Mouse (Mus musculus) cerebellum, adult 2 months (tissue): ENCODE measurements around the gene Tmem178b. TPM values are rescaled to one million over a fixed set of nuclear protein-coding genes. Genes with fewer than 3 reads are reported as not detected.

Experiments
- DNase-seq, 2 experiments: peaks; one replicate each; pipeline ENCODE4 v3.0.0; 2021
- H3K27ac ChIP-seq: fragments of 200-500 bp; 2 replicates; pipeline ENCODE4 v1.5.1; 2012; ENCODE audit warnings: low read length, control low read depth, inconsistent platforms; ENCODE audit not compliant: insufficient read depth
- H3K27me3 ChIP-seq: fragments of 200-500 bp; 2 replicates; pipeline ENCODE4 v1.6.1; 2012; ENCODE audit warnings: inconsistent platforms, mild to moderate bottlenecking, low read length, moderate library complexity; ENCODE audit not compliant: control insufficient read depth, insufficient read depth
- H3K4me1 ChIP-seq: fragments of 200-500 bp; 2 replicates; pipeline ENCODE4 v1.6.1; 2011; ENCODE audit warnings: low read length; ENCODE audit not compliant: control insufficient read depth, insufficient read depth
- H3K4me3 ChIP-seq: fragments of 200-500 bp; replicated peaks from 2 replicates; pipeline ENCODE3; 2011; ENCODE audit warnings: mild to moderate bottlenecking, low read depth, low read length, control low read depth; ENCODE audit not compliant: insufficient read depth
- CTCF ChIP-seq: fragments of 200-500 bp; IDR thresholded peaks from 2 replicates; pipeline ENCODE4 v1.5.1; 2011; ENCODE audit warnings: low read depth, mild to moderate bottlenecking, control low read depth, low read length, moderate library complexity, borderline replicate concordance; ENCODE audit not compliant: insufficient read depth
- POLR2A ChIP-seq: fragments of 200-500 bp; IDR thresholded peaks from 2 replicates; pipeline ENCODE4 v1.6.1; 2011; ENCODE audit warnings: low read length, control low read depth, borderline replicate concordance; ENCODE audit not compliant: insufficient read depth
- WGBS: fragments of 180-500 bp; shearing (Covaris S2); methylation state at CpG from one replicate; pipeline ENCODE4 v1.1.7; 2018; 5-methylcytosine and 5-hydroxymethylcytosine counted together
- polyA plus RNA-seq: library from polyadenylated mRNA; depleted of rRNA; stranded (reverse); fragments of >200 nt; gene quantifications from 2 replicates; pipeline ENCODE4 v1.2.3, GENCODE M21; 2012

Tmem178b gene
- polyA plus RNA-seq, 1 experiment, result 72.3 TPM

DNA sequence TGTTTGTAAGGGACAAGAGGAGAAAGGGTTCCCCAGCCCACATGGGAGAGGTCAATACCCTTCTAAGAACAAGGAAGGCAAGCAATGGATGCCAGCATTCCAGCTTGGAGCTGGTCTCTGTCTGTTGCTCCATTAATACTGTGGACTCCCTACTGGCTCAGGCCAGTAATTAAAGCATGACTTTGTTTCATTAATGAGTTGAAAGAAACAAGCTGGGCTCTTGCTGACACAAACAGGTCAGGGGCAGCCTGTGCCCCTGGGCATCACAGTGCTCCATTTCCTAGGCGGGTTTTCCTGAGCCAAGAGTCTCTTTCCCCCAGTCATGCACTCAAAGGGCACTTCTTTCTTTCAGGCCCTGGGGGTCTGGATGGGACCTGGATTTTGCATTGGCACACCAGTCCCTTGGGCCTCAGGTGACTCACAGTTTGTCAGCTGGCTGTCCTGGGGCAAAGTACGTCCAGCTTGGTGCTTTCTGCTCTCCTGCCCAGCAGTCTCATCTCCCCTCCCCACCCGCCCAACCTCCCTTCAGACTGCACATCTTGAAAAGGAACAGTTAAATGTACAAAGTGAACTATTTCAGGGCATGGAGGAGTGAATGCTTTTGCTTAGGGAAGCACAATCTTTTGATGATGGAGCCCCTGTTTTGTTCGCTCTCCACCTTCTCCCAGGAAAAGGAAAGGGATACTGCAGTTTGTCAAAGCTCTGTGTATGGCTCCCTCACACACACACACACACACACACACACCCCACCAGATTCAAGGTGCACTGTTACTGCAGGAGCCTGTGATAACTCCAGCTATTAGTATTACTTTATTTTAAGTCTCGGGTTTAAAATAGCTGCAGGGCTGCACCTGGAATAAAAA lies 188.5 kb downstream of the Tmem178b start:
- Histone ChIP-seq H3K4me1 (0 out of 2 replicates have a peak, but pooled peaks cover 2% of the 10 kb centered on the region), H3K4me3 (no peak overlapping the region), H3K27ac (no peak overlapping the region), H3K27me3 (no peaks in the 10 kb centered on the region)
- WGBS, result 82% methylated on average over 5 of the region's 5 CpGs
- TF ChIP-seq CTCF, result no peak
- no peak for TF ChIP-seq POLR2A
- DNase-seq, result peak in 1 of 2 experiments; percentile 37

DNA sequence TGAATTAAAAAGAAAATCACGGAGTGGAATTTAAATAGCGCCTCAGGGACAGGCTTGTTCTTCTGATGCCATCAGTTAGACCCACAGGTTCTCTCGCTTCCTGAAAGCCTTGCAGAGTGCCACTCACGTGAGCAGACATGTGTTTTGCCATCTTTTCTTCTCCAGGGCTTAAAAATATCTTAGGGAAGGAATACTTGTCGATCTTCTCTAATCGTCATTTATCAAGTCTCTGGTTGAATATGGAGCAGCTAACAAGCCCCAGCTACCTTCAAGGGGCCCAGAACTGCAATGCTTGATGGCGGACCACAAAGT lies 189.1 kb downstream of the Tmem178b start:
- no peak for DNase-seq
- 0 out of 2 replicates have a peak, but pooled peaks cover 5% of the 10 kb centered on the region for H3K4me1 ChIP-seq
- H3K27me3 ChIP-seq, result no peaks in the 10 kb centered on the region
- TF ChIP-seq POLR2A, result no peak
- no peak overlapping the region for H3K27ac ChIP-seq
- no peak overlapping the region for H3K4me3 ChIP-seq
- 95% methylated on average over 7 of the region's 7 CpGs for WGBS

DNA sequence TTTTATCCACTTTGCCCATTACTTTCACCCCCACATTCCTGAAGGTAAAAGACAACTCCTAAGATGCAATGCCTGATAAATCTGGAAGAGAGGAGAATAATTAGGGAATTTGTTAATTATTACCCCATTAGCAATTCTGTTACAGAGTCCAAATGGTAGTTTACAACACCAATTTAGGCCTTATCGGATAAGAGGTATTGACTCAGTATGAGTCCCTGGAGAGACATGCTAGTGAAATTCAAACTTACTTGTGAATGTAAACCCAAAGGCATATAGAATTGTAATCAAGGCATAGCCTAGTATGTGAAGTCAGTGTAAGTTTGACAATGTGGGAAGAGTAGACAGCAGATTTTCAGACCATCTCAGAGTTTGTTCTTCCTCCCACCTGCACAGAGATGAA lies 190.4 kb downstream of the Tmem178b start:
- Histone ChIP-seq H3K4me1 (peaks cover 12% of the 10 kb centered on the region), H3K27me3 (no peaks in the 10 kb centered on the region), H3K27ac (no peak overlapping the region), H3K4me3 (no peak overlapping the region)
- no peak for DNase-seq
- TF ChIP-seq POLR2A (no peak), CTCF (no peak)
- WGBS, result 100% methylated on average over 1 of the region's 1 CpGs

DNA sequence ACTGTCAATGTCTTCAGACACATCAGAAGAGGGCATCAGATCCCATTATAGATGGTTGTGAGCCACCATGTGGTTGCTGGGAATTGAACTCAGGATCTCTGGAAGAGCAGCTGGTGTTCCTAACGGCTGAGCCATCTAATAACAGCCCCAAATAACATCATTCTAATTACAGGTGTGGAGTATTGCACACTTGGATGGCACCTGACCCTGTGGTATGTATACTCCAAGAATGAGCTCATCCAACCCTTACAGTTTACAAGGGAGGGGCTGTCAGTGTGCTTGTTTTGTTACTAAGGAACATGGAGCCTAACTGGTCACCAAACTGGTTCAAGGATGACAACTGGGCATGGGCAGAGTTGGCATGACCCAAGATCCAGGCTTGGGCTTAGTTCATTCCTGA lies 190.8 kb downstream of the Tmem178b start:
- TF ChIP-seq POLR2A, result no peak
- no peak for TF ChIP-seq CTCF
- WGBS, result 80% methylated on average over 1 of the region's 1 CpGs
- no peak overlapping the region for H3K27ac ChIP-seq
- DNase-seq, result no peak
- peaks cover 14% of the 10 kb centered on the region for H3K4me1 ChIP-seq
- no peak overlapping the region for H3K4me3 ChIP-seq
- no peaks in the 10 kb centered on the region for H3K27me3 ChIP-seq

DNA sequence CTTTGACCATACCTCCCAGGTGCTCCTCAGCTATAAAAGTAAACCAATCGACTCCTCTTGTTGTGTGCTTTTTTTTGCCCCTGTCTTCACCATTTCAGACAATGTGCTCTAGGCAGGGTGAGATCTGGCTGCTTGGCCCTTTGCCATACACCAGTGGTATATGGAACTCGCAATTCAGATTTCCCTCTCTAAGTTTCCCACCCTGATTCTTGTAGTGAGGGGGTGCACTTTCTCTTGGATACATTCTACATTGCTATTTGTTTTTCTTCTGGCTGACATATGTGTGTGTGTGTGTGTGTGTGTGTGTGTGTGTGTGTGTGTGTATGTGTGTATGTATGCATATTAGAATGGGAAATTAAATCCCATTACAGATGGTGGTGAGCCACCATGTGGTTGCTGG lies 191.3 kb downstream of the Tmem178b start:
- peaks cover 14% of the 10 kb centered on the region for H3K4me1 ChIP-seq
- H3K4me3 ChIP-seq, result no peak overlapping the region
- no peak for TF ChIP-seq CTCF
- no peak for TF ChIP-seq POLR2A
- no peaks in the 10 kb centered on the region for H3K27me3 ChIP-seq
- 31% methylated on average over 2 of the region's 2 CpGs for WGBS
- H3K27ac ChIP-seq, result no peak overlapping the region
- no peak for DNase-seq

DNA sequence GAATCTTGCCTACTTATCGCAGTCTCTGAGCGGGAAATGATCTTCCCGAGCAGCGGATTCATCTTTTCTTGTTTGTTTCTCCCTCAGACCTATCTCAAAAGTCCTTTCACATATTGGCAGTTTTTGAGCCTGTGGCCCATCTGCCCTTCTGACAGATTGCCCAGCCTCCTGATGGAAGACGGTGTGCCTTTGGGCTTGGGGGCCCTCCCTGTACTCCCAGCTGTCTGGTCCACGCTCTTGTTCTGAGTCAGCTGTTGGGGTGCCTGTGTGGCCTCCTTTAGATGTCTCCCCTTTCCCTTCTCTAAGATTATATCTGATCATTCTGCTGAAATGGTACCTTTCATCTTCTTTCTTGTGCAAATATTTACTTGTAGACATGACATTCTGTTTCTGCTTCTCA lies 195.4 kb downstream of the Tmem178b start:
- peaks cover 15% of the 10 kb centered on the region for H3K4me1 ChIP-seq
- TF ChIP-seq CTCF (no peak), POLR2A (no peak)
- peak; percentile 43 to 59 for DNase-seq
- H3K27me3 ChIP-seq, result no peaks in the 10 kb centered on the region
- 47% methylated on average over 6 of the region's 6 CpGs for WGBS
- H3K27ac ChIP-seq, result no peak overlapping the region
- H3K4me3 ChIP-seq, result no peak overlapping the region

DNA sequence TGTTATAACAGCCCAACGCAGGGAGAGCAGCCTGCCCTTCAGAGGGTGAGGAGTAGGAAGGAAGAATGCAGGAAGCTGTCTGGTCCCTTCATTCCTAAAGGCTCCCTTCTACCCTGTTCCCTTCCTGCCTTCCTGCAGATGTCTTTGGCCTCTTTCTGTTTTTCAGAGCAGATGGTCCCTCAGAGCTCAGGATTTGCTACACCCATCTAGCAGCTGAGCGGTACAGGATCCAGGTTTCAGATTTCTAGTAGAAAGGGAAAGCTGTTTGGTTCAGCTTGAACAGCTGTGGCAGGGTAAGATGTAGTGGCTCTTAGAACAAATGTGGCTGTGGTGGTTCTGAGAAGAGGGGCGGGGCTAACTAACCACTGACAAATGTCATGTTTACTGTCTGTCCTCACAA lies 197.9 kb downstream of the Tmem178b start:
- WGBS, result 59% methylated on average over 3 of the region's 3 CpGs
- TF ChIP-seq CTCF (no peak), POLR2A (no peak)
- Histone ChIP-seq H3K27me3 (no peaks in the 10 kb centered on the region), H3K4me1 (peaks cover 15% of the 10 kb centered on the region), H3K27ac (no peak overlapping the region), H3K4me3 (no peak overlapping the region)
- peak in 1 of 2 experiments; percentile 26 for DNase-seq

DNA sequence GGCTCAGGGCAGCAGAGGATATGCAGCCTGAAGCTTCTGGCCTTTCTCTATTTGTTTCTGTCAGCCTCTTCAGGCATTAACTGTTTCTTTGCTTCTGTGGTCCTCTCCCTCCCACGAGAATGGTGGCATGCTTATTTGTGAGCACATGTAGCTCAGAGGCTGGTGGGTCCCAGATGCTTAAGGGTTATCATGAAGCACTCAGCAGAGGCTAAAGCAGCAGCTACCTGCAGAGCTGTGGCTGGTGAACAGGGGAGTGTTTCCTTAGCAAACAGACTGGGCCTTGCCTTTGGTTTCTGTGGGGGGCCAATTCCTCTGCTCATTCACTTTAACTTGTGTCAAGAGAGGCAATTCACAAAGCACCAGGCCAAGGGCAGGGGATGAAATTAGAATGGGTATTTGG lies 203.0 kb downstream of the Tmem178b start:
- Histone ChIP-seq H3K27ac (no peak overlapping the region), H3K4me1 (peaks cover 6% of the 10 kb centered on the region; the same call in 1 of the 2 replicates)
- WGBS, result 65% methylated on average over 1 of the region's 1 CpGs

More for the DNA sequence above, 203.0 kb downstream of the Tmem178b start:
- DNase-seq, result no peak
- TF ChIP-seq POLR2A (no peak), CTCF (no peak)
- H3K4me3 ChIP-seq, result no peak overlapping the region
- no peaks in the 10 kb centered on the region for H3K27me3 ChIP-seq
